Mouse (Mus musculus): ENCODE measurements around the gene Cand2. TPM values are rescaled to one million over a fixed set of nuclear protein-coding genes. Genes with fewer than 3 reads are reported as not detected.

Gene Cand2
- polyA plus RNA-seq, 1 experiment from 2014 or later: 20.3 TPM

- WGBS: 31% methylated on average over 4 of the region's 4 CpGs
- no peaks in the 10 kb centered on the region for H3K36me3 ChIP-seq (ENCODE audit: control insufficient read depth, insufficient read depth, low read length)
- peaks cover 20% of the 10 kb centered on the region for H3K4me1 ChIP-seq (replicated peaks; ENCODE audit: control insufficient read depth, insufficient read depth, low read length)
- H3K9me3 ChIP-seq (ENCODE audit: control insufficient read depth, low read length): no peaks in the 10 kb centered on the region
- H3K9ac ChIP-seq (ENCODE audit: low read depth, low read length): no peak overlapping the region
- no peak overlapping the region for H3K4me3 ChIP-seq (ENCODE audit: low read depth, low read length)
- H3K4me2 ChIP-seq: 0 out of 2 replicates have a peak overlapping the region, but pooled peaks have one; percentile 18
- peak; percentile 52 for DNase-seq (ENCODE audit: low spot score)
- H3K27me3 ChIP-seq (replicated peaks; ENCODE audit: control insufficient read depth, insufficient read depth, low read length): no peaks in the 10 kb centered on the region
- H3K27ac ChIP-seq (ENCODE audit: low read depth, low read length): peak overlapping the region; percentile 54; the same call in 1 of the 2 replicates
- ATAC-seq (replicated peaks; ENCODE audit: low FRiP score): peak; percentile 59
Observed at GRCm38 (mm10) chr6:115768207-115768606, 6.1 kb upstream of the Cand2 start.

DNA sequence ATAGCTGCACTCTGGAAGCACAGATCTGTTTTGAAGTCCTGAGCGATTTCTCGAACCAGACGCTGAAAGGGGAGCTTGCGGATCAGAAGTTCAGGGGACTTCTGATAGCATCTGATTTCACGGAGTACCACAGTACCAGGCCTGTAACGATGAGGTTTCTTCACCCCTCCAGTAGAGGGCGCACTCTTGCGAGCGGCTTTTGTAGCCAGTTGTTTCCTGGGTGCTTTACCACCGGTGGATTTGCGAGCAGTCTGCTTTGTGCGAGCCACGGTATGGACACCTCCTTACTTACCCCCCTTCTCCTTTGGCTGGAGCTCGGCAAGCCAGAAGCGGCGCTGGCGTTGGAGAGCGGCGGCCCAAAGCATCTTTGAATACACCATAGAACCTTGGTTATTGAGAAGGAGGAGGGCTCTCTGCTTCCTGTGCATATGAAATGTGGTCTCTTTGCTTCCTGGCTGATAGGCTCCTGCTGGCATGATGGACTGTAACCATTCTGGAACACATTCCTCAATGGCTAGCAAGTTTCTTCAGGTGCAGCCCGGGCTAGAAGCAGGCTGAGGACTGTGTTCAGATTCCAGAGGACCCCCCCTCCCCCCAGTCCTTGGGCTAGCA is 4.2 kb upstream of the Cand2 start:
- Histone ChIP-seq H3K4me3 (ENCODE audit: low read depth, low read length) (no peak overlapping the region), H3K4me2 (no peak overlapping the region), H3K9me3 (ENCODE audit: control insufficient read depth, low read length) (no peaks in the 10 kb centered on the region), H3K9ac (ENCODE audit: low read depth, low read length) (no peak overlapping the region), H3K27ac (ENCODE audit: low read depth, low read length) (peak overlapping the region; percentile 38; the same call in 1 of the 2 replicates), H3K36me3 (ENCODE audit: control insufficient read depth, insufficient read depth, low read length) (no peaks in the 10 kb centered on the region), H3K4me1 (replicated peaks; ENCODE audit: control insufficient read depth, insufficient read depth, low read length) (peaks cover 11% of the 10 kb centered on the region), H3K27me3 (replicated peaks; ENCODE audit: control insufficient read depth, insufficient read depth, low read length) (no peaks in the 10 kb centered on the region)
- 81% methylated on average over 20 of the region's 20 CpGs for WGBS
- ATAC-seq (replicated peaks; ENCODE audit: low FRiP score): no peak
- no peak for DNase-seq (ENCODE audit: low spot score)

- no peak overlapping the region for H3K27ac ChIP-seq (ENCODE audit: low read depth, low read length)
- ATAC-seq (replicated peaks; ENCODE audit: low FRiP score) (no peak), DNase-seq (ENCODE audit: low spot score) (no peak)
- H3K4me2 ChIP-seq: no peak overlapping the region
- no peaks in the 10 kb centered on the region for H3K9me3 ChIP-seq (ENCODE audit: control insufficient read depth, low read length)
- no peaks in the 10 kb centered on the region for H3K27me3 ChIP-seq (replicated peaks; ENCODE audit: control insufficient read depth, insufficient read depth, low read length)
- peaks cover 17% of the 10 kb centered on the region for H3K4me1 ChIP-seq (replicated peaks; ENCODE audit: control insufficient read depth, insufficient read depth, low read length)
- H3K36me3 ChIP-seq (ENCODE audit: control insufficient read depth, insufficient read depth, low read length): no peaks in the 10 kb centered on the region
- WGBS: 59% methylated on average over 4 of the region's 4 CpGs
- no peak overlapping the region for H3K9ac ChIP-seq (ENCODE audit: low read depth, low read length)
- no peak overlapping the region for H3K4me3 ChIP-seq (ENCODE audit: low read depth, low read length)
Observed at GRCm38 (mm10) chr6:115770852-115771251, 3.5 kb upstream of the Cand2 start.

DNA sequence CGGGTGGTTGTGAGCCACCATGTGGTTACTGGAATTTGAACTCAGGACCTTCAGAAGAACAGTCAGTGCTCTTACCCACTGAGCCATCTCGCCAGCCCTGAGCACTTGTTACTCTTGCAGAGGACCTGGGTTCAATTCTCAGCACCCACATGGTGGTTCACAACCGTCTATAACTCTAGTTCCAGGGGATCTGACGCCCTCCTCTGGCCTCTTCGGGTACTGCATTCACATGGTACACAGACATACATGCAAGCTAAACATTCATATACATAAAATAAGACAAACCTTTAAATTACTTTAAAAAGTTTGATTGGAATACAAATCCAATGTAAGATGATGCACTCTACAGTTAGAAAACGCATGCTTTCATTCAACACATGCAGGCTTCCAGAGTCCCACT is 2.1 kb upstream of the Cand2 start:
- ATAC-seq (replicated peaks; ENCODE audit: low FRiP score): no peak
- 79% methylated on average over 6 of the region's 6 CpGs for WGBS
- peaks cover 29% of the 10 kb centered on the region for H3K4me1 ChIP-seq (replicated peaks; ENCODE audit: control insufficient read depth, insufficient read depth, low read length)

GRCm38 (mm10) chr6:115772604-115773003 is 1.7 kb upstream of the Cand2 start:
- no peaks in the 10 kb centered on the region for H3K9me3 ChIP-seq (ENCODE audit: control insufficient read depth, low read length)
- H3K4me2 ChIP-seq: no peak overlapping the region
- no peaks in the 10 kb centered on the region for H3K27me3 ChIP-seq (replicated peaks; ENCODE audit: control insufficient read depth, insufficient read depth, low read length)
- no peak overlapping the region for H3K4me3 ChIP-seq (ENCODE audit: low read depth, low read length)
- no peak for DNase-seq (ENCODE audit: low spot score)
- no peak overlapping the region for H3K27ac ChIP-seq (ENCODE audit: low read depth, low read length)
- 0 out of 2 replicates have a peak, but pooled peaks cover 1% of the 10 kb centered on the region for H3K36me3 ChIP-seq (ENCODE audit: control insufficient read depth, insufficient read depth, low read length)
- H3K9ac ChIP-seq (ENCODE audit: low read depth, low read length): no peak overlapping the region
- peaks cover 29% of the 10 kb centered on the region for H3K4me1 ChIP-seq (replicated peaks; ENCODE audit: control insufficient read depth, insufficient read depth, low read length)
- no peak for ATAC-seq (replicated peaks; ENCODE audit: low FRiP score)
- WGBS: 92% methylated on average over 1 of the region's 1 CpGs

More for the DNA sequence above, 2.1 kb upstream of the Cand2 start:
- Histone ChIP-seq H3K9ac (ENCODE audit: low read depth, low read length) (no peak overlapping the region), H3K27ac (ENCODE audit: low read depth, low read length) (no peak overlapping the region), H3K9me3 (ENCODE audit: control insufficient read depth, low read length) (no peaks in the 10 kb centered on the region), H3K4me2 (no peak overlapping the region), H3K4me3 (ENCODE audit: low read depth, low read length) (no peak overlapping the region), H3K27me3 (replicated peaks; ENCODE audit: control insufficient read depth, insufficient read depth, low read length) (no peaks in the 10 kb centered on the region), H3K36me3 (ENCODE audit: control insufficient read depth, insufficient read depth, low read length) (no peaks in the 10 kb centered on the region)
- DNase-seq (ENCODE audit: low spot score): no peak

GRCm38 (mm10) chr6:115773966-115774413 is 348 bp upstream of the Cand2 start:
- WGBS: 0% methylated on average over 13 of the region's 14 CpGs
- ATAC-seq (replicated peaks; ENCODE audit: low FRiP score): peak; percentile 56

DNA sequence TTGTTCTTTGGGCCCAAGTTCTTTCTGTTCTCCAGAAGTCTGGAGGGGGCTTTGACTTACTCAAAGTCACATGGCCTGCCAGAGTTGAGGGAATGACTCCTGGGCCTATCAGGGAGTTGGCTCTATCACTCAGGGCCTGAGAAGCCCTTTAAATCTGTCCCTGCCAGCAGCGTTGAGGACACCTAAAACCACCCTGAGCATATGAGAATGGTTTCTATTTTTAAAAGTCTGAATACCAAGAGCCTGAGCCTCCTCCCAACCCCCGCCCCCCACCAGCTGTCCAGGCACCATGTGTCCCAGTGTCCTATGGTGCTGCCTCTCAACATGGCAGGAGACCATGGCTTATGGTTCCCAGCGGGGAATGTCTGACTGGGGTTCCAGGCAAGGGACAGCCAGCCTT is 1.5 kb downstream of the Cand2 start:
- Histone ChIP-seq H3K27me3 (replicated peaks; ENCODE audit: control insufficient read depth, insufficient read depth, low read length) (no peaks in the 10 kb centered on the region), H3K27ac (ENCODE audit: low read depth, low read length) (no peak overlapping the region), H3K9ac (ENCODE audit: low read depth, low read length) (peak overlapping the region; percentile 81), H3K9me3 (ENCODE audit: control insufficient read depth, low read length) (no peaks in the 10 kb centered on the region), H3K4me2 (peak overlapping the region; percentile 86), H3K4me3 (ENCODE audit: low read depth, low read length) (peak overlapping the region; percentile 73), H3K36me3 (ENCODE audit: control insufficient read depth, insufficient read depth, low read length) (peaks cover 9% of the 10 kb centered on the region; the same call in 1 of the 2 replicates), H3K4me1 (replicated peaks; ENCODE audit: control insufficient read depth, insufficient read depth, low read length) (peaks cover 21% of the 10 kb centered on the region)
- DNase-seq (ENCODE audit: low spot score) (no peak), ATAC-seq (replicated peaks; ENCODE audit: low FRiP score) (no peak)
- WGBS: 58% methylated on average over 3 of the region's 3 CpGs

More at GRCm38 (mm10) chr6:115773966-115774413, 348 bp upstream of the Cand2 start:
- Histone ChIP-seq H3K27me3 (replicated peaks; ENCODE audit: control insufficient read depth, insufficient read depth, low read length) (no peaks in the 10 kb centered on the region), H3K4me2 (peak overlapping the region; percentile 86), H3K27ac (ENCODE audit: low read depth, low read length) (no peak overlapping the region), H3K9ac (ENCODE audit: low read depth, low read length) (0 out of 2 replicates have a peak overlapping the region, but pooled peaks have one; percentile 11), H3K36me3 (ENCODE audit: control insufficient read depth, insufficient read depth, low read length) (0 out of 2 replicates have a peak, but pooled peaks cover 3% of the 10 kb centered on the region), H3K4me1 (replicated peaks; ENCODE audit: control insufficient read depth, insufficient read depth, low read length) (peaks cover 21% of the 10 kb centered on the region), H3K4me3 (ENCODE audit: low read depth, low read length) (peak overlapping the region; percentile 73), H3K9me3 (ENCODE audit: control insufficient read depth, low read length) (no peaks in the 10 kb centered on the region)
- DNase-seq (ENCODE audit: low spot score): peak; percentile 69

DNA sequence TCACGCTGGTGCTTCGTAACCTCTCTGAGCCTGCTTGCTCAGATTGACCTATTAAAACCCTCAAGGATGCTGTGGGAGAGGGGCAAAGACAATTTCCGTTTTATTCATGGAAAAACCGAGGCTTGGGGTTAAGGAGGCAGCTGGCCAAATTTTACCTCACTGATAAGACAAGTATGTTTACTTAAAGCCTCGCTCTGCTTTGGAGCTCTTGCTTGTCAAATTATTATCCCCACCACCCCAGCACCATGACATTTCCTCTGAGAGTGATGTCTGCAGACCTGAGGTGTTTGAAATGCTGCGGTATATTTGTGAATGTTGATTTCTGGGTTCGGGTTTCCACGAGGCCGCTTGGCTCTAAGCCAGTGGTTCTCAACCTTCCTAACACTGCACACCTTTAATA is 2.0 kb downstream of the Cand2 start:
- H3K4me3 ChIP-seq (ENCODE audit: low read depth, low read length): peak overlapping the region; percentile 73; the same call in 1 of the 2 replicates
- peaks cover 21% of the 10 kb centered on the region for H3K4me1 ChIP-seq (replicated peaks; ENCODE audit: control insufficient read depth, insufficient read depth, low read length)
- 0 out of 2 replicates have a peak overlapping the region, but pooled peaks have one; percentile 20 for H3K9ac ChIP-seq (ENCODE audit: low read depth, low read length)
- no peaks in the 10 kb centered on the region for H3K9me3 ChIP-seq (ENCODE audit: control insufficient read depth, low read length)
- no peak overlapping the region for H3K27ac ChIP-seq (ENCODE audit: low read depth, low read length)
- no peak for DNase-seq (ENCODE audit: low spot score)
- 51% methylated on average over 9 of the region's 9 CpGs for WGBS
- H3K36me3 ChIP-seq (ENCODE audit: control insufficient read depth, insufficient read depth, low read length): peaks cover 11% of the 10 kb centered on the region; the same call in 1 of the 2 replicates
- ATAC-seq (replicated peaks; ENCODE audit: low FRiP score): no peak
- H3K4me2 ChIP-seq: peak overlapping the region; percentile 86
- no peaks in the 10 kb centered on the region for H3K27me3 ChIP-seq (replicated peaks; ENCODE audit: control insufficient read depth, insufficient read depth, low read length)

DNA sequence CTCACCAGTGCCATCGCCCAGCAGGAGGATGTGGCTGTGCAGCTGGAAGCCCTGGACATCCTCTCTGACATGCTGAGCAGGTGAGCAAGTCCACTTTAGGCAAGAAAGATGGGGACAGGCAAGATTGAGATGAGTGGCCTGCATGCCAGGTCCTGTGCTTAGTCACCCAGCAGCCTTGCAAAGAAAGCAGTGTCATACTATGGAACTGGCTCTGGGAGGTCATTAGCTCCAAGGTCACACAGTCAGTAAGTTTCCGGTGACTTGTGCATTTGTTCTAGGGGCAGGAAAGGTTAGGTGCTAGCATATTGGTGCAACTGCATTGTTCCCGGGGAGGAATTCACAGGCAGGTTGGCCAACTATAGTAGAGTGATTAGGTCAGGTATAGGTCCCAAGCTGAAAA is 8.4 kb downstream of the Cand2 start:
- no peak overlapping the region for H3K4me2 ChIP-seq
- H3K36me3 ChIP-seq (ENCODE audit: control insufficient read depth, insufficient read depth, low read length): peaks cover 34% of the 10 kb centered on the region
- ATAC-seq (replicated peaks; ENCODE audit: low FRiP score) (no peak), DNase-seq (ENCODE audit: low spot score) (no peak)
- no peaks in the 10 kb centered on the region for H3K27me3 ChIP-seq (replicated peaks; ENCODE audit: control insufficient read depth, insufficient read depth, low read length)
- H3K9ac ChIP-seq (ENCODE audit: low read depth, low read length): no peak overlapping the region
- no peak overlapping the region for H3K4me3 ChIP-seq (ENCODE audit: low read depth, low read length)
- H3K4me1 ChIP-seq (replicated peaks; ENCODE audit: control insufficient read depth, insufficient read depth, low read length): no peaks in the 10 kb centered on the region
- H3K27ac ChIP-seq (ENCODE audit: low read depth, low read length): no peak overlapping the region
- H3K9me3 ChIP-seq (ENCODE audit: control insufficient read depth, low read length): no peaks in the 10 kb centered on the region
- 89% methylated on average over 3 of the region's 3 CpGs for WGBS

All from liver, embryonic 11.5 days (tissue).